Mouse (Mus musculus) testis, adult 2 months (tissue): ENCODE results near the gene Opcml. TPM values are rescaled to one million over a fixed set of nuclear protein-coding genes. Genes with fewer than 3 reads are reported as not detected.

Experiments
- H3K27ac ChIP-seq: fragments of 200-500 bp; 2 replicates; pipeline ENCODE4 v1.5.1; 2012; ENCODE audit warnings: low read depth, low read length; ENCODE audit not compliant: control insufficient read depth, insufficient read depth
- H3K27me3 ChIP-seq: fragments of 200-500 bp; 2 replicates; pipeline ENCODE4 v1.6.1; 2012; ENCODE audit warnings: mild to moderate bottlenecking, low read length, moderate library complexity; ENCODE audit not compliant: control insufficient read depth, insufficient read depth
- H3K36me3 ChIP-seq: fragments of 200-500 bp; 2 replicates; pipeline ENCODE4 v1.6.1; 2012; ENCODE audit warnings: mild to moderate bottlenecking, low read length; ENCODE audit not compliant: control insufficient read depth, insufficient read depth
- H3K4me1 ChIP-seq: fragments of 200-500 bp; 2 replicates; pipeline ENCODE4 v1.6.1; 2012; ENCODE audit warnings: low read length; ENCODE audit not compliant: control insufficient read depth, insufficient read depth
- H3K4me3 ChIP-seq: fragments of 200-500 bp; 2 replicates; pipeline ENCODE4 v1.5.1; 2012; ENCODE audit warnings: low read depth, mild to moderate bottlenecking, low read length, moderate library complexity, mixed read lengths; ENCODE audit not compliant: control insufficient read depth
- CTCF ChIP-seq: fragments of 200-500 bp; IDR thresholded peaks from 2 replicates; pipeline ENCODE4 v1.5.1; 2012; ENCODE audit warnings: low read depth, mild to moderate bottlenecking, inconsistent platforms, low read length, moderate library complexity; ENCODE audit not compliant: control insufficient read depth, insufficient read depth, insufficient replicate concordance
- POLR2A ChIP-seq: fragments of 200-500 bp; IDR thresholded peaks from 2 replicates; pipeline ENCODE4 v1.6.1; 2012; ENCODE audit warnings: low read depth, mild to moderate bottlenecking, inconsistent platforms, low read length, moderate library complexity; ENCODE audit not compliant: control insufficient read depth
- polyA plus RNA-seq: library from polyadenylated mRNA; depleted of rRNA; stranded (reverse); fragments of >200 nt; gene quantifications from 2 replicates; pipeline ENCODE4 v1.2.3, GENCODE M21; 2012

The Opcml gene
- polyA plus RNA-seq, 1 experiment = 0.62 TPM

GRCm38 (mm10) chr9:28357946-28358345 lies 567.4 kb downstream of the Opcml start:
- Histone ChIP-seq H3K4me1 (no peaks in the 10 kb centered on the region), H3K36me3 (no peaks in the 10 kb centered on the region)
- TF ChIP-seq POLR2A (no peak), CTCF (no peak)

GRCm38 (mm10) chr9:28360691-28361090 lies 570.1 kb downstream of the Opcml start:
- Histone ChIP-seq H3K27ac (no peak overlapping the region), H3K4me3 (no peak overlapping the region), H3K27me3 (no peaks in the 10 kb centered on the region), H3K36me3 (no peaks in the 10 kb centered on the region), H3K4me1 (no peaks in the 10 kb centered on the region)
- TF ChIP-seq CTCF (no peak), POLR2A (no peak)

More at GRCm38 (mm10) chr9:28357946-28358345, 567.4 kb downstream of the Opcml start:
- Histone ChIP-seq H3K4me3 (no peak overlapping the region), H3K27ac (no peak overlapping the region), H3K27me3 (no peaks in the 10 kb centered on the region)

- no peak overlapping the region for H3K27ac ChIP-seq
- no peaks in the 10 kb centered on the region for H3K36me3 ChIP-seq
- no peaks in the 10 kb centered on the region for H3K4me1 ChIP-seq
- H3K27me3 ChIP-seq = no peaks in the 10 kb centered on the region
- TF ChIP-seq CTCF (no peak), POLR2A (no peak)
- no peak overlapping the region for H3K4me3 ChIP-seq
Observed at GRCm38 (mm10) chr9:28364473-28365159, 574.0 kb downstream of the Opcml start.

- H3K36me3 ChIP-seq = no peaks in the 10 kb centered on the region
- no peaks in the 10 kb centered on the region for H3K27me3 ChIP-seq
Observed at GRCm38 (mm10) chr9:28365160-28365473, 574.5 kb downstream of the Opcml start.

GRCm38 (mm10) chr9:28386527-28387175 lies 596.1 kb downstream of the Opcml start:
- TF ChIP-seq CTCF = no peak
- no peak for TF ChIP-seq POLR2A
- Histone ChIP-seq H3K27ac (no peak overlapping the region), H3K4me1 (no peaks in the 10 kb centered on the region), H3K4me3 (no peak overlapping the region), H3K27me3 (no peaks in the 10 kb centered on the region), H3K36me3 (no peaks in the 10 kb centered on the region)

More at GRCm38 (mm10) chr9:28365160-28365473, 574.5 kb downstream of the Opcml start:
- H3K4me3 ChIP-seq = no peak overlapping the region
- no peaks in the 10 kb centered on the region for H3K4me1 ChIP-seq
- no peak overlapping the region for H3K27ac ChIP-seq
- no peak for TF ChIP-seq POLR2A

GRCm38 (mm10) chr9:28395222-28395621 lies 604.6 kb downstream of the Opcml start:
- H3K36me3 ChIP-seq = no peaks in the 10 kb centered on the region
- no peak overlapping the region for H3K27ac ChIP-seq
- H3K4me3 ChIP-seq = no peak overlapping the region
- no peaks in the 10 kb centered on the region for H3K4me1 ChIP-seq
- no peak for TF ChIP-seq CTCF
- no peak for TF ChIP-seq POLR2A
- H3K27me3 ChIP-seq = no peaks in the 10 kb centered on the region

- no peaks in the 10 kb centered on the region for H3K36me3 ChIP-seq
- TF ChIP-seq POLR2A (no peak), CTCF (no peak)
- no peak overlapping the region for H3K4me3 ChIP-seq
- no peak overlapping the region for H3K27ac ChIP-seq
- no peaks in the 10 kb centered on the region for H3K27me3 ChIP-seq
- no peaks in the 10 kb centered on the region for H3K4me1 ChIP-seq
Observed at GRCm38 (mm10) chr9:28395638-28396037, 605.1 kb downstream of the Opcml start.
